Mouse (Mus musculus): ENCODE data around the gene Cd68. TPM values are rescaled to one million over a fixed set of nuclear protein-coding genes. Genes with fewer than 3 reads are reported as not detected.

Gene Cd68
- polyA plus RNA-seq, 1 experiment from 2014 or later: 13.3 TPM

GRCm38 (mm10) chr11:69661221-69661881, 4.6 kb downstream of the Cd68 start:
- WGBS: 76% methylated on average over 3 of the region's 3 CpGs
- ATAC-seq: no peak
- H3K27ac ChIP-seq: peak overlapping the region; percentile 96

DNA sequence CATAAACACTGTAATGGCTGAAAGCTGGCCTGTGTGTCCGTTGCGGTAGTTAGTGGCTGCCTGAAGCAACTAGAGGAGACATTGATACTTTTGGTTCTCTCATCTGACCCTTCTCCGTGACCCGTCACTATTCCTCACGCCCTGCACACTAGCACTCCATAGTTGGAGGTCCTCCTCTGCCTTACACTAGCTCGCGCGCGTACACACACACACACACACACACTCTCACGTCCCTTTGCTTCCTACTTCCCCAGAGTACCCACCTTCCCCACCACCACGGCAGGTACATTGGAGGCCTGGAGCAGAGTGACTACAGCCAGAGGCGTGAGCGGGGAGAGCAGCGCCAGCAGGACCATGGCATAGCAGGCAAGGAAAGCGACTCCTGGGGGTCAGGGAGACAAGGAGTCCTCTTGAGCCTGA, 8.5 kb downstream of the Cd68 start:
- Histone ChIP-seq H3K9me3 (no peaks in the 10 kb centered on the region), H3K9ac (no peak overlapping the region), H3K4me1 (replicated peaks) (peaks cover 16% of the 10 kb centered on the region), H3K36me3 (peaks cover 25% of the 10 kb centered on the region), H3K27ac (no peak overlapping the region), H3K4me3 (replicated peaks) (no peak overlapping the region), H3K27me3 (replicated peaks) (no peaks in the 10 kb centered on the region), H3K4me2 (replicated peaks) (no peak overlapping the region)
- WGBS: 82% methylated on average over 15 of the region's 15 CpGs
- ATAC-seq: no peak

More at GRCm38 (mm10) chr11:69661221-69661881, 4.6 kb downstream of the Cd68 start:
- Histone ChIP-seq H3K4me3 (replicated peaks) (peak overlapping the region; percentile 39), H3K36me3 (peaks cover 15% of the 10 kb centered on the region), H3K9me3 (no peaks in the 10 kb centered on the region), H3K27me3 (replicated peaks) (no peaks in the 10 kb centered on the region), H3K9ac (peak overlapping the region; percentile 44), H3K4me2 (replicated peaks) (peak overlapping the region; percentile 60), H3K4me1 (replicated peaks) (peaks cover 10% of the 10 kb centered on the region)

DNA sequence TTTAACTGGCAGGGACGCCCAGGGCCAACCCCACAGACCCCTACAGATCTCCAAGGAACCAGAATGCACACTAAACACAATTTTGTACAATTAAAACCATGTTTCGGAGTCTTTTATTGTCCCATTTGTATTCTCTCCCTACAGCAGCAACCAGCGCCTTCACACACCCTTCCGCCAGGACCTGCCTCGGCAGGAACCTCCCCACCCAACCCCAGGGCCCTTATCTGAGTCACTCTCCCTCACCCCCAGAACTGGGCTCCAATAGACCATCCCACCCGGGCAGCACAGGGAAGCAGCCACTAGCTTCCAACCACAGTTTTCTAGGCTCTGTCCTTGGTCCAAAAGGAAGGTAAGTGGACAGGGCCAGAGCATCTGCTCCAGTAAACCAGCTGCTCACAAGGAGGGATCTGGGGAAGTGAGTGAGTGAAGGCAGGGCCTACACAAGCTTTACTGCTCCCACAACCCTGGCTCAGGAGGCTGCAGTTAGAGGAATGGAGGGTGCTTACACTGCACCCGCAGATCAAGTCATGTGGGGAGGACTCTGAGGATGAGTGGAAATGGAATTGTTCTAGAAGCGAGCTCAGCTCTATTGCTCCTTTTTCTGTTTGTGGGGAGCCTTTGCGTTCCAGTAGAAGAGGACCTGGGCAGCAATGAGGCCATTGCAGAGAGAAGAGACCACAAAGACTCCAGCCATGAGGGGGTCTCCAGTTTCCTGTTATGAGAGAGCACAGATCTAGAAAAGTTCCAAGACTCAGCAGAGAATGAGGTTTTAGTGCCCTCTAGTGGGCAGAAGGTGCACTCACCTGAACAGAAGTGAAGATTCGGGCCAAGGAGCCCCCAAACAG, 9.1 kb downstream of the Cd68 start:
- Histone ChIP-seq H3K27me3 (replicated peaks) (no peaks in the 10 kb centered on the region), H3K27ac (no peak overlapping the region), H3K36me3 (peaks cover 31% of the 10 kb centered on the region), H3K4me1 (replicated peaks) (peaks cover 16% of the 10 kb centered on the region), H3K4me3 (replicated peaks) (no peak overlapping the region), H3K9me3 (no peaks in the 10 kb centered on the region), H3K9ac (no peak overlapping the region), H3K4me2 (replicated peaks) (no peak overlapping the region)
- no peak for ATAC-seq
- WGBS: 69% methylated on average over 10 of the region's 10 CpGs

DNA sequence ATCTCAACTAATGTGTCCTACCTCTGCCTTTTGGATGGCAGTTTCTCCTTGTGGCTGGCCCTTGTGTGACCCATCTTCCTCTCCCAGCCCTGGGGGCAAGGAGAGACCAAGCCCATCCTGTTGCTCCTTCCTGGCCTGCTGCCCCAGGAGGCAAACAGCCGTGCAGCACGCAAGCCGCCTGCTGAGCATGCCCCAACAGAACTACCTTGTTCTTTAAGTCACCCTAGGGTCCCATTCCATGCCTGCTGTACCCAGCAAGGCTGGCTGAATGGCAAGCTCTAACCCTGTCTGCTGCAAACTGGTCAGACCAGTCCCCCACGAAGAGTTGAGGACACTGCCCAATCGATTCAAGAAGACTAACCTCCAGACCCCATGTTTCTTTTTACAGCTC, 9.9 kb downstream of the Cd68 start:
- 86% methylated on average over 5 of the region's 5 CpGs for WGBS
- ATAC-seq: no peak
- H3K4me3 ChIP-seq (replicated peaks): no peak overlapping the region
- H3K27me3 ChIP-seq (replicated peaks): no peaks in the 10 kb centered on the region
- peaks cover 12% of the 10 kb centered on the region for H3K4me1 ChIP-seq (replicated peaks)
- no peak overlapping the region for H3K9ac ChIP-seq
- no peaks in the 10 kb centered on the region for H3K9me3 ChIP-seq
- H3K36me3 ChIP-seq: peaks cover 37% of the 10 kb centered on the region
- no peak overlapping the region for H3K4me2 ChIP-seq (replicated peaks)
- no peak overlapping the region for H3K27ac ChIP-seq

- WGBS: 27% methylated on average over 34 of the region's 34 CpGs
- no peaks in the 10 kb centered on the region for H3K27me3 ChIP-seq (replicated peaks)
- peaks cover 12% of the 10 kb centered on the region for H3K4me1 ChIP-seq (replicated peaks)
- peak within 1 kb of the TSS; percentile 51 for H3K27ac ChIP-seq
- 0 out of 2 replicates have a peak within 1 kb of the TSS, but pooled peaks have one; percentile 13 for H3K9ac ChIP-seq
- peaks cover 43% of the 10 kb centered on the region for H3K36me3 ChIP-seq
- peak; percentile 82 for ATAC-seq
- peak within 1 kb of the TSS; percentile 3; the same call in 1 of the 2 replicates for H3K4me3 ChIP-seq (replicated peaks)
- peak within 1 kb of the TSS; percentile 22; the same call in 1 of the 2 replicates for H3K4me2 ChIP-seq (replicated peaks)
- no peaks in the 10 kb centered on the region for H3K9me3 ChIP-seq
Measured at GRCm38 (mm10) chr11:69655264-69656064, 10.5 kb downstream of the Cd68 start, which contains the start of gene Sox15. TSS of gene Sox15 (plus strand) at chr11:69655314.

- Histone ChIP-seq H3K9ac (0 out of 2 replicates have a peak overlapping the region, but pooled peaks have one; percentile 13), H3K4me3 (replicated peaks) (no peak overlapping the region), H3K4me1 (replicated peaks) (peaks cover 12% of the 10 kb centered on the region), H3K27me3 (replicated peaks) (no peaks in the 10 kb centered on the region), H3K36me3 (peaks cover 47% of the 10 kb centered on the region), H3K27ac (peak overlapping the region; percentile 51), H3K4me2 (replicated peaks) (no peak overlapping the region), H3K9me3 (no peaks in the 10 kb centered on the region)
- 39% methylated on average over 9 of the region's 9 CpGs for WGBS
- no peak for ATAC-seq
Measured at GRCm38 (mm10) chr11:69654760-69655159, 11.2 kb downstream of the Cd68 start.

DNA sequence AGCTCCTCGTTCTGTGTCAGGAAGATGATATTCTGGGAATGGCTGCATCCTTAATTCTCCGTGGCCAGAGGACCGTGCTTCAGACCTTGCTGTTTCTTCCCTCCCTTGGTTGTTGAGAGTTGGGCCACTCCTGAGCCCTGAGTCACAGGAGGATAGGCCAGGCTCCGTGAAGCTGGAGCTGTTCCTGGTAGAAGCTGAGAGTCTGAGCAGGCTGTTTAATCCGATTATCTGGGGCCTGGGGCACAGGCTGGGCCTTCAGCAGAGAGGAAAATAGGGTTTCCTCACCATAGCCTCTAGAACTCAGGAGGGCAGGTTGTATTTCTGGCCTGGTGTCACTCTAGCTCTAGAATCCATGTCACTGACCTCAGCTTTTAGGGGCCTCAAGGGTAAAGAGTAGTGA, 12.6 kb downstream of the Cd68 start:
- ATAC-seq: no peak

GRCm38 (mm10) chr11:69645860-69646259, 20.1 kb downstream of the Cd68 start:
- Histone ChIP-seq H3K9me3 (no peaks in the 10 kb centered on the region), H3K4me2 (replicated peaks) (no peak overlapping the region), H3K4me3 (replicated peaks) (no peak overlapping the region), H3K9ac (no peak overlapping the region), H3K27ac (no peak overlapping the region), H3K36me3 (peaks cover 63% of the 10 kb centered on the region), H3K4me1 (replicated peaks) (no peaks in the 10 kb centered on the region), H3K27me3 (replicated peaks) (no peaks in the 10 kb centered on the region)
- ATAC-seq: no peak
- 86% methylated on average over 5 of the region's 5 CpGs for WGBS

More for the DNA sequence above, 12.6 kb downstream of the Cd68 start:
- Histone ChIP-seq H3K27ac (no peak overlapping the region), H3K4me2 (replicated peaks) (no peak overlapping the region), H3K4me3 (replicated peaks) (no peak overlapping the region), H3K9ac (no peak overlapping the region), H3K9me3 (no peaks in the 10 kb centered on the region), H3K36me3 (peaks cover 53% of the 10 kb centered on the region), H3K27me3 (replicated peaks) (no peaks in the 10 kb centered on the region), H3K4me1 (replicated peaks) (peaks cover 12% of the 10 kb centered on the region)
- WGBS: 71% methylated on average over 5 of the region's 5 CpGs

DNA sequence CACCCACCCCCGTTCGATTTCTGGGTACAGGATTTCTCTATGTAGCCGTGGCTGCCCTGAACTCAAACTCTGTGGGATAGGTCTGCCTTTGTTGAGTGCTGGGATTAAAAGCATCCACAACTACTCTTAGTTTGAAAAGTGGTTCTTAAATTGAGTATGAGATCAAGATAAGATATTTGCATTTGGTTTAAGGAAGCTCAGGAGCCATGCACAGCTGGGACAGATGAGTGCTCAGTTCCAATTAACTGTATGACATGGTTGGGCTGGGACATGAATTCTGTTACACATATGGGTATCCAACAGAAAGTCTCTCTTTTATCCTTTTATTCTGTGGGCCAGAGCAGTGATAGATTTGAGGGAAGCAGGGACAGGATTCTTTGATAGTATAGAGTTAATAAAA, 30.5 kb downstream of the Cd68 start:
- peaks cover 5% of the 10 kb centered on the region; the same call in 1 of the 2 replicates for H3K36me3 ChIP-seq
- no peak overlapping the region for H3K4me3 ChIP-seq (replicated peaks)
- no peaks in the 10 kb centered on the region for H3K27me3 ChIP-seq (replicated peaks)
- H3K9ac ChIP-seq: no peak overlapping the region
- WGBS: 72% methylated on average over 3 of the region's 3 CpGs
- H3K4me1 ChIP-seq (replicated peaks): peaks cover 5% of the 10 kb centered on the region; the same call in 1 of the 2 replicates
- no peak overlapping the region for H3K27ac ChIP-seq
- no peak for ATAC-seq
- no peak overlapping the region; the same call in 1 of the 2 replicates for H3K4me2 ChIP-seq (replicated peaks)
- H3K9me3 ChIP-seq: no peaks in the 10 kb centered on the region

GRCm38 (mm10) chr11:69633128-69633866, 32.7 kb downstream of the Cd68 start:
- H3K9me3 ChIP-seq: no peaks in the 10 kb centered on the region
- H3K27me3 ChIP-seq (replicated peaks): no peaks in the 10 kb centered on the region
- no peaks in the 10 kb centered on the region for H3K36me3 ChIP-seq
- peak overlapping the region; percentile 97 for H3K4me3 ChIP-seq (replicated peaks)
- WGBS: under 1% methylated on average over 41 of the region's 50 CpGs
- H3K27ac ChIP-seq: peak overlapping the region; percentile 97
- ATAC-seq: peak; percentile 80
- H3K4me1 ChIP-seq (replicated peaks): peaks cover 5% of the 10 kb centered on the region; the same call in 1 of the 2 replicates
- peak overlapping the region; percentile 60 for H3K4me2 ChIP-seq (replicated peaks)
- peak overlapping the region; percentile 96 for H3K9ac ChIP-seq
